Mouse (Mus musculus) heart, embryonic 11.5 days (tissue): Measurements from ENCODE around the gene Il1b. TPM values are rescaled to one million over a fixed set of nuclear protein-coding genes. Genes with fewer than 3 reads are reported as not detected.

Experiments used
- ATAC-seq: fragments of 200-750 bp; cut with Nextera tagmentation; replicated peaks from 2 replicates; pipeline ENCODE4 v1.8.0; 2017; ENCODE audit warnings: moderate library complexity; ENCODE audit not compliant: insufficient number of reproducible peaks, low FRiP score, low TSS enrichment
- H3K27ac ChIP-seq: fragments of 300-500 bp; sonication (generic); 2 replicates; pipeline ENCODE4 v1.5.1; 2014; ENCODE audit warnings: mild to moderate bottlenecking, low read depth, low read length
- H3K27me3 ChIP-seq: fragments of 300-500 bp; sonication (generic); 2 replicates; pipeline ENCODE4 v1.6.1; 2014; ENCODE audit warnings: mild to moderate bottlenecking, low read length, mixed read lengths; ENCODE audit not compliant: control insufficient read depth, insufficient read depth
- H3K36me3 ChIP-seq: fragments of 300-500 bp; sonication (generic); 2 replicates; pipeline ENCODE4 v1.6.1; 2014; ENCODE audit warnings: mild to moderate bottlenecking, low read length, moderate library complexity, mixed read lengths; ENCODE audit not compliant: control insufficient read depth, insufficient read depth
- H3K4me1 ChIP-seq: fragments of 300-500 bp; sonication (generic); 2 replicates; pipeline ENCODE4 v1.6.1; 2014; ENCODE audit warnings: low read length; ENCODE audit not compliant: control insufficient read depth, insufficient read depth
- H3K4me2 ChIP-seq: fragments of 300-500 bp; sonication (generic); 2 replicates; pipeline ENCODE4 v1.6.1; 2014; ENCODE audit warnings: mild to moderate bottlenecking, moderate library complexity
- H3K4me3 ChIP-seq: fragments of 300-500 bp; sonication (generic); 2 replicates; pipeline ENCODE4 v1.5.1; 2014; ENCODE audit warnings: low read depth, low read length
- H3K9ac ChIP-seq: fragments of 300-500 bp; sonication (generic); 2 replicates; pipeline ENCODE4 v1.6.1; 2014; ENCODE audit warnings: mild to moderate bottlenecking, low read depth, low read length, moderate library complexity
- H3K9me3 ChIP-seq: fragments of 300-500 bp; sonication (generic); replicated peaks from 2 replicates; pipeline ENCODE4 v1.6.1; 2016; ENCODE audit warnings: low read length; ENCODE audit not compliant: control insufficient read depth
- WGBS: fragments of 180-500 bp; shearing (Covaris S2); extraction: QIAGEN DNeasy Blood & Tissue Kit; methylation state at CpG from one replicate; pipeline ENCODE4 v1.1.7; 2014; ENCODE audit not compliant: insufficient replicate concordance; 5-methylcytosine and 5-hydroxymethylcytosine counted together
- polyA plus RNA-seq: library from polyadenylated mRNA; unstranded; fragments of >200 nt; fragmentation: Nextera tagmentation; extraction: Ambion mirVana; gene quantifications from 2 replicates; pipeline ENCODE4 v1.2.1, GENCODE M21; 2014

Il1b gene
- polyA plus RNA-seq, 1 experiment from 2014 or later, result not detected

DNA sequence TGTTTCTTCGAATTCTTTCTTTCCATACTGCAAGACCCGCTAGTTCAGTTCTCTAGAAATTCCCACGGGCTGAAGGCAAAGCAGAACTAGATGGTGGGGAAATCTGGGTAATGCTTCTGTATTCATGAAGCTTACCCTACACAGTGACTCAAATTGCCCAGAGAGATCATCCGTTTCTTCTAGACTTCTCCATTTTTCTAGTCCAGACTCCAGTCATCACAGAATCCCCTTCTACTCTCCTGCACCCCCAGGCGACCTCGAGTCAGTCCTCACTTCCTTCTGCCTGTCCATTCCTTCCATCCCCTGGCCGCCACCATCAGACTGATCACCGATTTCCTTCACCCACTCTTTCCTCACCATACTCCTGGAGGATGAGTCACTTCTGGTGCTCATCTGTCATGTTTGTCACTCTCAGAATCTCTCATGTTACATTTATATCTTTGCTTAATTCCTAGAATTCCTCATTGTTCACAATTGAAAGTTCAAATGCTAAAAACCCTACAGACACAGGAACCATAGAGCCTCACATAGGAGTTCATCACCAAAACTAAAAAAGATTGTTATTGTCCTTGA, 50.8 kb downstream of the Il1b start:
- WGBS, result 71% methylated on average over 8 of the region's 8 CpGs
- no peaks in the 10 kb centered on the region for H3K36me3 ChIP-seq

GRCm38 (mm10) chr2:129315831-129316230, 55.1 kb downstream of the Il1b start:
- Histone ChIP-seq H3K36me3 (no peaks in the 10 kb centered on the region), H3K27me3 (no peaks in the 10 kb centered on the region), H3K9ac (no peak overlapping the region), H3K4me3 (no peak overlapping the region), H3K9me3 (no peaks in the 10 kb centered on the region), H3K4me2 (no peak overlapping the region), H3K4me1 (no peaks in the 10 kb centered on the region), H3K27ac (no peak overlapping the region)
- no peak for ATAC-seq
- WGBS, result 66% methylated on average over 4 of the region's 4 CpGs

More for the DNA sequence above, 50.8 kb downstream of the Il1b start:
- Histone ChIP-seq H3K27me3 (no peaks in the 10 kb centered on the region), H3K9ac (no peak overlapping the region), H3K4me3 (no peak overlapping the region), H3K27ac (no peak overlapping the region), H3K9me3 (no peaks in the 10 kb centered on the region), H3K4me2 (no peak overlapping the region), H3K4me1 (no peaks in the 10 kb centered on the region)
- ATAC-seq, result no peak

- Histone ChIP-seq H3K4me3 (no peak overlapping the region), H3K36me3 (no peaks in the 10 kb centered on the region), H3K9me3 (no peaks in the 10 kb centered on the region), H3K27ac (no peak overlapping the region), H3K4me2 (no peak overlapping the region), H3K4me1 (no peaks in the 10 kb centered on the region), H3K9ac (no peak overlapping the region), H3K27me3 (no peaks in the 10 kb centered on the region)
- 76% methylated on average over 6 of the region's 6 CpGs for WGBS
- no peak for ATAC-seq
Measured at GRCm38 (mm10) chr2:129314880-129315279, 56.1 kb downstream of the Il1b start.

Other genes with a start within 250 kb of the Il1b start
- gene Chchd5, start 241.4 kb downstream of the Il1b start, polyA plus RNA-seq, result 18.2 and 20.1 TPM in 2 replicates
- gene Slc20a1, start 172.4 kb downstream of the Il1b start, polyA plus RNA-seq, result 46.9 and 49.3 TPM in 2 replicates
- 59.9 and 67.0 TPM in 2 replicates for gene Ckap2l, start 73.9 kb downstream of the Il1b start, polyA plus RNA-seq
- gene Il1a, start 61.2 kb downstream of the Il1b start, polyA plus RNA-seq, result 0.26 TPM in 1 of 2 replicates, not detected in the other
- not detected in 2 replicates for gene F830045P16Rik, start 165.5 kb upstream of the Il1b start, polyA plus RNA-seq
- gene Sirpa, start 221.7 kb upstream of the Il1b start, polyA plus RNA-seq, result 13.0 and 15.7 TPM in 2 replicates